Mouse (Mus musculus) heart, embryonic 14.5 days (tissue): ENCODE measurements at regions not wholly inside any gene's neighbourhood (a gene's known extent, or its start where the extent isn't known, plus 50 kb on each side); places are given as distances from the start of the nearest gene placed in this dataset. TPM values are rescaled to one million over a fixed set of nuclear protein-coding genes. Genes with fewer than 3 reads are reported as not detected.

Experiments used
- microRNA-seq: library from miRNA; unstranded; fragments of <30 nt; microRNA quantifications from one replicate; pipeline ENCODE4, GENCODE M21; 2016

Small RNA genes lying in the stretch of these regions (microRNA-seq; reads per million reads assigned to microRNA genes)
- gene Gm22118, result not detected
